Mouse (Mus musculus) megakaryocyte, embryonic 14.5 days (primary cell): ENCODE measurements around the gene Spg21.

ENCODE experiments used
- FLI1 ChIP-seq: IDR thresholded peaks from 2 replicates; pipeline ENCODE4 v1.6.1; 2012; ENCODE audit warnings: low read length, inconsistent platforms, mixed read lengths
- GATA1 ChIP-seq: IDR thresholded peaks from 3 replicates; pipeline ENCODE4 v1.6.1; 2012; ENCODE audit warnings: mixed read lengths, low read length, inconsistent platforms, borderline replicate concordance

DNA sequence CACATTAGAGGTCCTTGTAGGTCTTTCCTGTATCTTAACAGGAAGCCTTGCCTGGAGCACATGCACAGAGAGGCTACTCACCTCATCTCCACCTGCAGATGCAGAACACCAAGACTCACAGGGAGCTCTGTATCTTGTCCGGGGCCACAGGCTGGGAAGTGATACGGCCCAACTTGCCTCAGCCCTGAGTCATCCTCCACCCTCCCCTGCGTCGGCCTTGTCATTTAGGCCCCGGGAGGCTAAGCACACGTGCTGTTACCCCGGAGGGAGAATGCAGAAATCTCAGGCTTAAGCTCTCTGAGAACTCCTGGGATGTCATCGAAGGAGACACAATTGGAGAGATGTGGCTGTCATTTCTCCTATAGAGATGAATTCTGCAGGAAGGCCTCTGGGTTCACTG lies 68.9 kb downstream of the Spg21 start:
- TF ChIP-seq GATA1 (no peak), FLI1 (no peak)
